Mouse (Mus musculus): ENCODE results near the gene Disc1.

Gene Disc1

GRCm38 (mm10) chr8:125128305-125128704, 74.3 kb downstream of the Disc1 start:
- DNase-seq (ENCODE audit: low spot score), result peak; percentile 63

- no peak for DNase-seq (ENCODE audit: low spot score)
Measured at GRCm38 (mm10) chr8:125130835-125131234, 76.8 kb downstream of the Disc1 start.

GRCm38 (mm10) chr8:125131265-125131664, 77.3 kb downstream of the Disc1 start:
- DNase-seq (ENCODE audit: low spot score), result peak; percentile 54

- DNase-seq (ENCODE audit: low spot score), result peak; percentile 73
Measured at GRCm38 (mm10) chr8:125133685-125134114, 79.7 kb downstream of the Disc1 start.

GRCm38 (mm10) chr8:125134876-125135275, 80.9 kb downstream of the Disc1 start:
- no peak for DNase-seq (ENCODE audit: low spot score)

- no peak for DNase-seq (ENCODE audit: low spot score)
Measured at GRCm38 (mm10) chr8:125139689-125140150, 85.7 kb downstream of the Disc1 start.

GRCm38 (mm10) chr8:125140965-125141364, 87.0 kb downstream of the Disc1 start:
- no peak for DNase-seq (ENCODE audit: low spot score)

- no peak for DNase-seq (ENCODE audit: low spot score)
Measured at GRCm38 (mm10) chr8:125156863-125157640, 103.1 kb downstream of the Disc1 start.

GRCm38 (mm10) chr8:125157641-125158005, 103.6 kb downstream of the Disc1 start:
- DNase-seq (ENCODE audit: low spot score), result no peak

GRCm38 (mm10) chr8:125159387-125159786, 105.4 kb downstream of the Disc1 start:
- no peak for DNase-seq (ENCODE audit: low spot score)

GRCm38 (mm10) chr8:125163491-125163890, 109.5 kb downstream of the Disc1 start:
- no peak for DNase-seq (ENCODE audit: low spot score)

- no peak for DNase-seq (ENCODE audit: low spot score)
Measured at GRCm38 (mm10) chr8:125163906-125164305, 109.9 kb downstream of the Disc1 start.

- peak; percentile 72 for DNase-seq (ENCODE audit: low spot score)
Measured at GRCm38 (mm10) chr8:125165505-125166446, 111.8 kb downstream of the Disc1 start.

- DNase-seq (ENCODE audit: low spot score), result no peak
Measured at GRCm38 (mm10) chr8:125166545-125166944, 112.5 kb downstream of the Disc1 start.

- no peak for DNase-seq (ENCODE audit: low spot score)
Measured at GRCm38 (mm10) chr8:125166988-125167387, 113.0 kb downstream of the Disc1 start.

GRCm38 (mm10) chr8:125169628-125170027, 115.6 kb downstream of the Disc1 start:
- no peak for DNase-seq (ENCODE audit: low spot score)

- DNase-seq (ENCODE audit: low spot score), result no peak
Measured at GRCm38 (mm10) chr8:125171531-125171930, 117.5 kb downstream of the Disc1 start.

GRCm38 (mm10) chr8:125174237-125174636, 120.2 kb downstream of the Disc1 start:
- DNase-seq (ENCODE audit: low spot score), result no peak

GRCm38 (mm10) chr8:125174851-125175250, 120.9 kb downstream of the Disc1 start:
- DNase-seq (ENCODE audit: low spot score), result no peak

GRCm38 (mm10) chr8:125175661-125176060, 121.7 kb downstream of the Disc1 start:
- no peak for DNase-seq (ENCODE audit: low spot score)

- no peak for DNase-seq (ENCODE audit: low spot score)
Measured at GRCm38 (mm10) chr8:125177091-125177490, 123.1 kb downstream of the Disc1 start.

- no peak for DNase-seq (ENCODE audit: low spot score)
Measured at GRCm38 (mm10) chr8:125177958-125178357, 124.0 kb downstream of the Disc1 start.

Measured in testis, postnatal 10 days (tissue).